Mouse (Mus musculus): ENCODE results near the gene Tnfrsf1b.

Tnfrsf1b gene

GRCm38 (mm10) chr4:145256144-145256543 is 9.5 kb upstream of the Tnfrsf1b start:
- DNase-seq = no peak

- DNase-seq = no peak
Observed at GRCm38 (mm10) chr4:145254418-145254817, 7.7 kb upstream of the Tnfrsf1b start.

- DNase-seq = no peak
Observed at GRCm38 (mm10) chr4:145252611-145253010, 5.9 kb upstream of the Tnfrsf1b start.

- DNase-seq = no peak
Observed at GRCm38 (mm10) chr4:145251546-145251945, 4.9 kb upstream of the Tnfrsf1b start.

GRCm38 (mm10) chr4:145250002-145250401 is 3.3 kb upstream of the Tnfrsf1b start:
- DNase-seq = no peak

- DNase-seq = no peak
Observed at GRCm38 (mm10) chr4:145247556-145247955, 886 bp upstream of the Tnfrsf1b start.

GRCm38 (mm10) chr4:145245581-145245980 is 1.1 kb downstream of the Tnfrsf1b start:
- no peak for DNase-seq

GRCm38 (mm10) chr4:145244676-145245075 is 2.0 kb downstream of the Tnfrsf1b start:
- DNase-seq = no peak

GRCm38 (mm10) chr4:145242719-145243350 is 3.8 kb downstream of the Tnfrsf1b start:
- no peak for DNase-seq

GRCm38 (mm10) chr4:145240723-145241231 is 5.9 kb downstream of the Tnfrsf1b start:
- no peak for DNase-seq

- peak in 1 of 2 experiments; percentile 20 for DNase-seq
Observed at GRCm38 (mm10) chr4:145239049-145239830, 7.4 kb downstream of the Tnfrsf1b start.

GRCm38 (mm10) chr4:145236027-145236426 is 10.6 kb downstream of the Tnfrsf1b start:
- no peak for DNase-seq

- DNase-seq = no peak
Observed at GRCm38 (mm10) chr4:145233487-145234228, 13.0 kb downstream of the Tnfrsf1b start.

- DNase-seq = no peak
Observed at GRCm38 (mm10) chr4:145231732-145232131, 14.9 kb downstream of the Tnfrsf1b start.

GRCm38 (mm10) chr4:145230647-145231046 is 16.0 kb downstream of the Tnfrsf1b start:
- no peak for DNase-seq

GRCm38 (mm10) chr4:145229524-145230163 is 17.0 kb downstream of the Tnfrsf1b start:
- DNase-seq = no peak

GRCm38 (mm10) chr4:145229051-145229450 is 17.6 kb downstream of the Tnfrsf1b start:
- DNase-seq = no peak

- DNase-seq = no peak
Observed at GRCm38 (mm10) chr4:145224613-145225012, 22.1 kb downstream of the Tnfrsf1b start.

GRCm38 (mm10) chr4:145222064-145222463 is 24.6 kb downstream of the Tnfrsf1b start:
- DNase-seq = no peak

- no peak for DNase-seq
Observed at GRCm38 (mm10) chr4:145221379-145221778, 25.3 kb downstream of the Tnfrsf1b start.

GRCm38 (mm10) chr4:145220001-145220400 is 26.7 kb downstream of the Tnfrsf1b start:
- no peak for DNase-seq

- peak in 1 of 2 experiments; percentile 18 for DNase-seq
Observed at GRCm38 (mm10) chr4:145219240-145219985, 27.3 kb downstream of the Tnfrsf1b start.
